Mouse (Mus musculus): ENCODE measurements at regions not wholly inside any gene's neighbourhood (a gene's known extent, or its start where the extent isn't known, plus 50 kb on each side); places are given as distances from the start of the nearest gene placed in this dataset.

- DNase-seq: no peak
- Histone ChIP-seq H3K4me1 (ENCODE audit: control insufficient read depth, insufficient read depth, low read length) (no peaks in the 10 kb centered on the region), H3K4me3 (replicated peaks; ENCODE audit: extremely low read depth, low read depth, low read length) (no peak overlapping the region)
- 81% methylated on average over 2 of the region's 2 CpGs for WGBS
- TF ChIP-seq POLR2A (IDR thresholded peaks at IDR 0.05; ENCODE audit: borderline replicate concordance, extremely low read depth, low read depth, low read length): no peak
- TF ChIP-seq CTCF (IDR thresholded peaks at IDR 0.05; ENCODE audit: insufficient read depth, low read length): no peak
These were observed 68.6 kb upstream of the Id4 start for GRCm38 (mm10) chr13:48192476-48192875.

GRCm38 (mm10) chr13:48193942-48194341 lies 67.1 kb upstream of the Id4 start:
- TF ChIP-seq CTCF (IDR thresholded peaks at IDR 0.05; ENCODE audit: insufficient read depth, low read length) (no peak), POLR2A (IDR thresholded peaks at IDR 0.05; ENCODE audit: borderline replicate concordance, extremely low read depth, low read depth, low read length) (no peak)
- peak; percentile 3 for DNase-seq
- Histone ChIP-seq H3K4me3 (replicated peaks; ENCODE audit: extremely low read depth, low read depth, low read length) (no peak overlapping the region), H3K4me1 (ENCODE audit: control insufficient read depth, insufficient read depth, low read length) (no peaks in the 10 kb centered on the region)
- WGBS: 63% methylated on average over 5 of the region's 5 CpGs

GRCm38 (mm10) chr13:48207824-48208223 lies 53.2 kb upstream of the Id4 start:
- no peaks in the 10 kb centered on the region for H3K4me1 ChIP-seq (ENCODE audit: control insufficient read depth, insufficient read depth, low read length)
- TF ChIP-seq POLR2A (IDR thresholded peaks at IDR 0.05; ENCODE audit: borderline replicate concordance, extremely low read depth, low read depth, low read length) (no peak), CTCF (IDR thresholded peaks at IDR 0.05; ENCODE audit: insufficient read depth, low read length) (no peak)
- no peak overlapping the region for H3K4me3 ChIP-seq (replicated peaks; ENCODE audit: extremely low read depth, low read depth, low read length)
- no peak for DNase-seq
- 55% methylated on average over 4 of the region's 4 CpGs for WGBS
